Mouse (Mus musculus) liver, embryonic 14.5 days (tissue): Measurements from ENCODE around the gene Syt1. TPM values are rescaled to one million over a fixed set of nuclear protein-coding genes. Genes with fewer than 3 reads are reported as not detected.

Experiments
- ATAC-seq: fragments of 200-750 bp; cut with Nextera tagmentation; 2 replicates; pipeline ENCODE4 v1.8.0; 2017; ENCODE audit warnings: moderate number of reproducible peaks, mild to moderate bottlenecking, moderate library complexity; ENCODE audit not compliant: insufficient read depth
- DNase-seq, 3 experiments: peaks; one replicate each; pipeline ENCODE4 v3.0.0-alpha.2; 2012 to 2013; ENCODE audit warnings: low read depth in 3 of 3, low spot score in 3 of 3
- H3K27ac ChIP-seq: fragments of 300-500 bp; sonication (generic); 2 replicates; pipeline ENCODE4 v1.5.1; 2014; ENCODE audit warnings: moderate library complexity, mild to moderate bottlenecking, control low read depth, inconsistent platforms
- H3K27me3 ChIP-seq: fragments of 300-500 bp; sonication (generic); 2 replicates; pipeline ENCODE4 v1.6.1; 2014; ENCODE audit warnings: mild to moderate bottlenecking, low read length, moderate library complexity; ENCODE audit not compliant: control insufficient read depth, insufficient read depth
- H3K36me3 ChIP-seq: fragments of 300-500 bp; sonication (generic); replicated peaks from 2 replicates; pipeline ENCODE4 v1.6.1; 2014; ENCODE audit warnings: low read depth; ENCODE audit not compliant: control insufficient read depth, insufficient read depth
- H3K4me1 ChIP-seq, 2 experiments: fragments of 200-500 bp in 1 of 2; fragments of 300-500 bp in 1 of 2; sonication (generic) in 1 of 2; replicated peaks; 2 replicates each; pipeline ENCODE4 v1.6.1; 2012 to 2014; ENCODE audit warnings: antibody characterized with exemption in 1 of 2, inconsistent platforms in 1 of 2, low read length in 1 of 2; ENCODE audit not compliant: control insufficient read depth in 2 of 2, insufficient read depth in 2 of 2
- H3K4me2 ChIP-seq: fragments of 300-500 bp; sonication (generic); 2 replicates; pipeline ENCODE4 v1.6.1; 2014; ENCODE audit warnings: low read depth, mild to moderate bottlenecking, control low read depth, moderate library complexity
- H3K4me3 ChIP-seq, 2 experiments: fragments of 200-500 bp in 1 of 2; fragments of 300-500 bp in 1 of 2; sonication (generic) in 1 of 2; 2 replicates each; pipeline ENCODE4 v1.5.1; 2012 to 2014; ENCODE audit warnings: low read depth in 2 of 2, low read length in 2 of 2, mild to moderate bottlenecking in 2 of 2, control low read depth in 1 of 2, inconsistent platforms in 1 of 2, moderate library complexity in 1 of 2; ENCODE audit not compliant: insufficient read depth in 1 of 2
- H3K9ac ChIP-seq: fragments of 300-500 bp; sonication (generic); replicated peaks from 2 replicates; pipeline ENCODE4 v1.6.1; 2014; ENCODE audit warnings: mild to moderate bottlenecking, control low read depth, moderate library complexity
- H3K9me3 ChIP-seq: fragments of 300-500 bp; sonication (generic); 2 replicates; pipeline ENCODE4 v1.6.1; 2016; ENCODE audit warnings: low read length, mixed read lengths; ENCODE audit not compliant: control insufficient read depth
- CTCF ChIP-seq: IDR thresholded peaks from 2 replicates; pipeline ENCODE4 v1.5.1; 2016; ENCODE audit warnings: antibody characterized with exemption, low read depth, control low read depth
- EP300 ChIP-seq: IDR thresholded peaks from 2 replicates; pipeline ENCODE4 v1.6.1; 2016; ENCODE audit warnings: antibody characterized with exemption, low read depth
- WGBS: fragments of 180-500 bp; shearing (Covaris S2); extraction: QIAGEN DNeasy Blood & Tissue Kit; methylation state at CpG from one replicate; pipeline ENCODE4 v1.1.7; 2014; ENCODE audit not compliant: insufficient replicate concordance; 5-methylcytosine and 5-hydroxymethylcytosine counted together
- polyA plus RNA-seq, 2 experiments: library from polyadenylated mRNA; depleted of rRNA in 1 of 2; stranded (reverse) in 1 of 2; unstranded in 1 of 2; fragments of >200 nt; fragmentation: Nextera tagmentation in 1 of 2; extraction: Ambion mirVana in 1 of 2; gene quantifications; 2 replicates each; pipeline versions ENCODE4 v1.2.1 to v1.2.3; 2012 to 2014

The Syt1 gene
- polyA plus RNA-seq, 2 experiments = 0.02 to 0.04 TPM

DNA sequence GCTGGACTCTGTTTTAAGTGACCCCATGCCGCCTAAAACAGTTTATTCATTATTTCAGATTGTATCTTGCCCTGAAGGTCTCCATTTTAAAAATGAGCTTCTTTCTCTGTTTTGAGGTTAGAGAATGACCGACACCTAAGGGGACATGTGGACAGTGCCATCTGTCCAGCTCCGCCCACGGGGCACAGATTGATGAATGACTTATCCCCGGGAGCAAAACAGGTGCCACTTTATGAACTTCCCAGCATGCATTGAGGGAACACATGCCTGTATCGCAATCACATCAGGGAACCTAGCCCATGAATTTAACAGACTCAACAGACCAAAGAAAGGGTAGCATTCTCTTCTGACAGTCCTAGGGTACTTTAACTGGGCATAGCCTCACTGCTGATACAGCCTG, 188.5 kb downstream of the Syt1 start:
- 70% methylated on average over 6 of the region's 6 CpGs for WGBS

DNA sequence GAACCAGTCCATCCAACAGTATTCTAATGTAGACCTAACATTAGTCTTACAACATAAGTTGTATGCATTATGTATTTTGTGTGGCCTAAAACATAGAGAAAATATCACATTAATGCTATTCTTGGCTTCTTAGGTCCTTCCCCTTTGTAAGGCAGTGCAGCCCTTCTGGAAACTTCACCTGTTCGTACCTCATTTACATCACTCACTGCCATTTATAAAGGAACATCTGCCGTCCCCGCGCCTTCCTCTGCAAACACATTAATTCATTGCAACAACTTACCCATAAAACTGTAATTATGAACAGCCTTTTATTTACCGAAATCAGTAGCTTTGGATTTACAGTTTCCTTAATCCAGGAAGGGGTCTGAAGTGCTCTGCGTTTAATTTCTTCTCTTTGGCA, 195.4 kb downstream of the Syt1 start:
- H3K27ac ChIP-seq = no peak overlapping the region
- H3K4me1 ChIP-seq = no peaks in the 10 kb centered on the region
- H3K27me3 ChIP-seq = no peaks in the 10 kb centered on the region
- H3K4me2 ChIP-seq = no peak overlapping the region
- DNase-seq = no peak
- H3K9ac ChIP-seq = no peak overlapping the region
- H3K36me3 ChIP-seq = no peaks in the 10 kb centered on the region
- H3K4me3 ChIP-seq = no peak overlapping the region
- WGBS = 72% methylated on average over 6 of the region's 6 CpGs
- H3K9me3 ChIP-seq = no peaks in the 10 kb centered on the region
- no peak for TF ChIP-seq EP300
- TF ChIP-seq CTCF = no peak
- ATAC-seq = no peak

More for the DNA sequence above, 188.5 kb downstream of the Syt1 start:
- ATAC-seq (no peak), DNase-seq (no peak)
- H3K27me3 ChIP-seq = no peaks in the 10 kb centered on the region
- no peaks in the 10 kb centered on the region for H3K36me3 ChIP-seq
- no peak overlapping the region for H3K4me3 ChIP-seq
- no peaks in the 10 kb centered on the region for H3K4me1 ChIP-seq
- no peak overlapping the region for H3K9ac ChIP-seq
- H3K9me3 ChIP-seq = no peaks in the 10 kb centered on the region
- H3K27ac ChIP-seq = no peak overlapping the region
- H3K4me2 ChIP-seq = no peak overlapping the region
- no peak for TF ChIP-seq CTCF

DNA sequence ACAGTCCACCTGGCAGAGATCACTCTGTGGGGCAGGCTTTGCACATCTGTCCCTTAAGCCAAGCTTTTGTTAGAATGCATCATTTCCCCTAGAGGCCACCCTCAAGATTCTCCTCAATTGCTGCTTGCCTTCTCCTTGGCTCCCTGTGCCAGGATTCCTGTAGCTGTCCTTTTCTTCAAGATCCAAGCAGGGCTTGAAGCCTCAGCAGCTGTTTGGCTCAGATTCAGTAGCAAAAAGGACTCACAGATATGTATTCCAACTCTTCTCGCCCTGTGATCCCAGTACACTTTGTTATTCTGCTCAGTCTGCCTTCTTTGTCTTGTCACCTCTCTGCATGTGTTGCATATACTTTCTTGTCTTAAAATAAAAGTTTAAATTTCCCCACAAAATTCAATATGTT, 206.4 kb downstream of the Syt1 start:
- Histone ChIP-seq H3K4me1 (no peaks in the 10 kb centered on the region), H3K9me3 (no peaks in the 10 kb centered on the region), H3K27ac (no peak overlapping the region), H3K9ac (no peak overlapping the region), H3K36me3 (no peaks in the 10 kb centered on the region), H3K4me2 (no peak overlapping the region), H3K4me3 (no peak overlapping the region), H3K27me3 (no peaks in the 10 kb centered on the region)
- TF ChIP-seq CTCF (no peak), EP300 (no peak)
- ATAC-seq (no peak), DNase-seq (no peak)
- WGBS = 31% methylated on average over 1 of the region's 1 CpGs

DNA sequence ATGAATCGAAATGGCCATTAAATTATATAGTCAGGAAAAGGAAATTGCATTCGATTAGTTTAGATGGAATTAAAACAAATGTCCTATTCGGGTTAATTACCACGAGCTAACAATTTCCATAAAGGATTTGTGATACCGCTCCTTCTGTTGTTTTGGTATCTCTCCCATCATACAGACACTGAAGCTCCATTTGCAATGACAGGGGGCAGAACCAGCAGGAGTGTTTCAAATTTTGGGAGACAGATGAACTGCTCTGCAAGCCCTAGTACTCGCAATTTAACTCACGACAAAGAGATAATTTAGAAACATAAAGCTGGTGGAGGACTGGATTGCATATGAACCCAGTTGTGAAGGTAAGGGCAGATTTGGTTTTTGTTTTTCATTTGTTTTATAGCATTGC, 210.0 kb downstream of the Syt1 start:
- no peak for DNase-seq
- Histone ChIP-seq H3K27me3 (no peaks in the 10 kb centered on the region), H3K4me2 (no peak overlapping the region), H3K4me3 (no peak overlapping the region), H3K27ac (no peak overlapping the region), H3K36me3 (no peaks in the 10 kb centered on the region), H3K9ac (no peak overlapping the region), H3K4me1 (no peaks in the 10 kb centered on the region), H3K9me3 (no peaks in the 10 kb centered on the region)
- no peak for TF ChIP-seq EP300
- no peak for TF ChIP-seq CTCF
- no peak for ATAC-seq
- WGBS = 68% methylated on average over 7 of the region's 7 CpGs

DNA sequence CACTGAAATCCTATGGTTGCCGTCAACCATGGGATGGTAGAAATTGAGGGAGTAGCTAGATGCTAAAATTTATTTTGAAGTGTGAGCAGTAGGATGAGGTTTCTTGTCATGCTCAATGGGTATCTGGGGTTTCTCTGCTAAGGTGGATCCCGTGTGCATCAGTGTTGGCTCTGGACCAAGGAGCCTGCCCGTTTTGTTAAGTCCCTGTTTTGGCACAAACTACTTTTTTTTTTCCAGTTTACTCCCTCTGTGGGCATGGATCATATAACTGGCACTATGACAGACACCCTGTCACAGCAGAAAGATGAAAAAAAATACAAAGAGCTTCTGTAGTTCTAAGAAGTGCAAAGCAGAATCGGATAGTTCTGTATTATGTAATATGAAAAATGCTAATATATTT, 212.0 kb downstream of the Syt1 start:
- 60% methylated on average over 4 of the region's 4 CpGs for WGBS

More for the DNA sequence above, 212.0 kb downstream of the Syt1 start:
- Histone ChIP-seq H3K4me2 (no peak overlapping the region), H3K9me3 (no peaks in the 10 kb centered on the region), H3K4me3 (no peak overlapping the region), H3K27ac (no peak overlapping the region), H3K9ac (no peak overlapping the region), H3K4me1 (no peaks in the 10 kb centered on the region), H3K36me3 (no peaks in the 10 kb centered on the region), H3K27me3 (no peaks in the 10 kb centered on the region)
- DNase-seq (no peak), ATAC-seq (no peak)
- TF ChIP-seq CTCF = no peak
- TF ChIP-seq EP300 = no peak
